Mouse (Mus musculus) testis, adult 2 months (tissue): ENCODE data around the gene Noct.
"Not testable (repeated sequence)": the region's sequence is repeated elsewhere in the genome, so short reads cannot be mapped to it uniquely, and the experiment has no call there.

ENCODE experiments used
- CTCF ChIP-seq: fragments of 200-500 bp; IDR thresholded peaks from 2 replicates; pipeline ENCODE4 v1.5.1; 2012; ENCODE audit warnings: low read depth, mild to moderate bottlenecking, inconsistent platforms, low read length, moderate library complexity; ENCODE audit not compliant: control insufficient read depth, insufficient read depth, insufficient replicate concordance
- POLR2A ChIP-seq: fragments of 200-500 bp; IDR thresholded peaks from 2 replicates; pipeline ENCODE4 v1.6.1; 2012; ENCODE audit warnings: low read depth, mild to moderate bottlenecking, inconsistent platforms, low read length, moderate library complexity; ENCODE audit not compliant: control insufficient read depth

DNA sequence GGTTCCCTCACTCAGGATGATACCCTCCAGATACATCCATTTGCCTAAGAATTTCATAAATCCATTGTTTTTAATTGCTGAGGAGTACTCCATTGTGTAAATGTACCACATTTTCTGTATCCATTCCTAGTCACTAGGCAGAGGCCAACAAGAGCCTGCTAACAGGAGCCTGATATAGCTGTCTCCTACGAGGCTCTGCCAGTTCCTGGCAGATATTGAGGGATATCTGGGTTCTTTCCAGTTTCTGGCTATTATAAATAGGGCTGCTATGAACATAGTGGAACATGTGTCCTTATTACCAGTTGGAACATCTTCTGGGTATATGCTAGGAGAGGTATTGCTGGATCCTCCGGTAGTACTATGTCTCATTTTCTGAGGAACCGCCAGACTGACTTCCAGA, 40.3 kb upstream of the Noct start:
- TF ChIP-seq CTCF, POLR2A: not testable (repeated sequence)
